12 mouse cellular contexts compared by ENCODE assay signal in the genomic region with DNA sequence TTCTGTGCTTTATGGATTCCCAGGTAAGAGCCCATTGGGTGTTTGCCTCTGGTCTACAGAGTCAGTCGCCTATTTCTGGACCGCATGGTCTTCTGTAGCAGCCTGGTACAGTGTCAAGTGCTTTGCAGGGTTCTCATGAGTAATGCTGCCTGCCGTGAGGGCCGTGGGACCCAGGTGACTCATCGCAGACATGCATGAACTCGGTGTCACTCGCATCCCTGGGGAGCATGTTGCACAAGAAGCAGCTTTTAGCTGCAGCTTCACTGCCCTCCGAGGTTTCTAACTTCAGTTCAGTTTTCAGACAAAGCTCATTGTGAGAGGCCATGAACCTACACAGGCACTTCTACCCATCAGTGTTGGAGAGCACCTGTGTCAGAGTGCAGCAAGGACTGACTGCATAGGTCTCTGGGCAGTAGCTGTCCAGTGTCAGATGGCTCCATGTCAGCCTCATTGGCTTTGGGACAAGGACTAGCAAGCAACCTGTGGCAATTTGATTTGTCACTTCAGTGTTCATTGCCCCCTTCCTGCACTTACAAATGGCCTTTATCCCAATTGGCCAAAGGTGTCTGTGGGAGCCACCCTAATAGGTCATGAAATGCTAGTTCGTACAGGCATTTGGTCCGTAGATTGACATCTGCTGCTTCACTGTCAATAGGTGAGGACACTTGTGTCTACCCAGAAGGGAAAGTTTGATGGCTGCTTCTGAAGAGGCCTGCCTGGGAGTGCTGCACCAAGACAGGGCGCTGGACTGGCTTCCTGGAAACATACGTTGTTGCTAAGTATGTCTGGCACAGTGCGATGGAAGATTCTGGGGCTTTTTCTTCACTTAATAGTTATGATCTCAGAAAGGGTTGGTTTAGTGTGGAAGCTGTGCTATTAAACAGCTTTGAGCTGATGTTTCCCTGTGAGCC. TPM values are rescaled to one million over a fixed set of nuclear protein-coding genes. Genes with fewer than 3 reads are reported as not detected.
DNase-seq lines count a peak whose midpoint lies in the region; ATAC-seq and TF ChIP-seq lines count a peak whose summit lies in the region.
"Had no signal": no experiment of that assay in that cellular context is flagged by ENCODE, and none has a peak within 500 bp of the region (broad histone marks: within the 10 kb centered on the region; RNA-seq: fewer than 3 reads in every experiment).

No protein-coding gene starts in this region.

- no peak for TF ChIP-seq CTCF in liver, postnatal 0 days (IDR thresholded peaks at IDR 0.05; ENCODE audit: low read depth)

- 0 out of 2 replicates have a peak, but pooled peaks cover 2% of the 10 kb centered on the region for H3K36me3 ChIP-seq in liver, postnatal 0 days (replicated peaks; ENCODE audit: insufficient read depth, low read length)
- no peaks in the 10 kb centered on the region for H3K36me3 ChIP-seq in liver, embryonic 11.5 days (ENCODE audit: control insufficient read depth, insufficient read depth, low read length)
- H3K36me3 ChIP-seq in myocyte (ENCODE audit: control insufficient read depth, insufficient read depth), result no peaks in the 10 kb centered on the region
- H3K36me3 ChIP-seq: limb, embryonic 13.5 days; neural tube, embryonic 13.5 days had no signal

- H3K9me3 ChIP-seq in liver, postnatal 0 days (ENCODE audit: low read length), result no peaks in the 10 kb centered on the region
- no peaks in the 10 kb centered on the region for H3K9me3 ChIP-seq in liver, embryonic 11.5 days (ENCODE audit: control insufficient read depth, low read length)
- H3K9me3 ChIP-seq: limb, embryonic 13.5 days; neural tube, embryonic 13.5 days had no signal

- DNase-seq in liver, postnatal 0 days, result no peak
- no peak for DNase-seq in liver, embryonic 11.5 days (ENCODE audit: low spot score)
- DNase-seq in adrenal gland, adult 8-10 months, result peak; percentile 72
- no peak for DNase-seq in frontal cortex, adult 2 months (ENCODE audit: extremely low spot score in 1 of 2, low spot score in 1 of 2)
- no peak for DNase-seq in left cerebral cortex, postnatal 36 days (ENCODE audit: low spot score in 2 of 2)
- DNase-seq: cerebellum, postnatal 14 days; right cerebral cortex, postnatal 14 days had no signal

- TF ChIP-seq EP300 in liver, postnatal 0 days (IDR thresholded peaks at IDR 0.05; ENCODE audit: low read depth), result no peak

- H3ac ChIP-seq in myocyte (ENCODE audit: control insufficient read depth, insufficient read length), result no peak overlapping the region

- H3K79me2 ChIP-seq in myocyte (ENCODE audit: control insufficient read depth, insufficient read depth), result peaks cover 89% of the 10 kb centered on the region

- H3K9ac ChIP-seq in liver, postnatal 0 days (replicated peaks), result no peak overlapping the region
- H3K9ac ChIP-seq in liver, embryonic 11.5 days (ENCODE audit: low read depth, low read length), result no peak overlapping the region
- H3K9ac ChIP-seq: limb, embryonic 13.5 days; neural tube, embryonic 13.5 days had no signal

- H3K27me3 ChIP-seq in liver, postnatal 0 days (ENCODE audit: insufficient read depth, low read length), result no peaks in the 10 kb centered on the region
- no peaks in the 10 kb centered on the region for H3K27me3 ChIP-seq in liver, embryonic 11.5 days (replicated peaks; ENCODE audit: control insufficient read depth, insufficient read depth, low read length)
- no peaks in the 10 kb centered on the region for H3K27me3 ChIP-seq in myocyte (ENCODE audit: control insufficient read depth, insufficient read depth, insufficient read length)
- H3K27me3 ChIP-seq: limb, embryonic 13.5 days; neural tube, embryonic 13.5 days had no signal

- peaks cover 53% of the 10 kb centered on the region for H3K4me1 ChIP-seq in liver, postnatal 0 days (ENCODE audit: insufficient read depth)
- H3K4me1 ChIP-seq in liver, embryonic 11.5 days (replicated peaks; ENCODE audit: control insufficient read depth, insufficient read depth, low read length), result peaks cover 38% of the 10 kb centered on the region

- WGBS in liver, postnatal 0 days (ENCODE audit: insufficient replicate concordance), result 71% methylated on average over 13 of the region's 13 CpGs
- 83% methylated on average over 13 of the region's 13 CpGs for WGBS in liver, embryonic 11.5 days

- 0 out of 2 replicates have a peak overlapping the region, but pooled peaks have one; percentile 22 for H3K27ac ChIP-seq in liver, postnatal 0 days (ENCODE audit: low read depth)
- no peak overlapping the region for H3K27ac ChIP-seq in liver, embryonic 11.5 days (ENCODE audit: low read depth, low read length)
- H3K27ac ChIP-seq: heart, adult 2 months; limb, embryonic 13.5 days; neural tube, embryonic 13.5 days had no signal

- no peak overlapping the region for H3K4me3 ChIP-seq in liver, postnatal 0 days (ENCODE audit: low read depth, low read length)
- no peak overlapping the region for H3K4me3 ChIP-seq in liver, embryonic 11.5 days (ENCODE audit: low read depth, low read length)
- H3K4me3 ChIP-seq in myocyte, result no peak overlapping the region
- H3K4me3 ChIP-seq: heart, adult 2 months; limb, embryonic 13.5 days; neural tube, embryonic 13.5 days had no signal

- intact Hi-C loops in left cerebral cortex, postnatal 36 days (cut with DNase I), result no loop called here

- no peak for TF ChIP-seq POLR2A in myocyte (IDR thresholded peaks at IDR 0.05; ENCODE audit: insufficient read length, low read depth)

- peak; percentile 55 for ATAC-seq in liver, postnatal 0 days
- ATAC-seq in liver, embryonic 11.5 days (replicated peaks; ENCODE audit: low FRiP score), result no peak
- peak; percentile 58 for ATAC-seq in CD4-positive, CD25-positive, alpha-beta regulatory T cell, adult 4 months

- H3K4me2 ChIP-seq in liver, postnatal 0 days (ENCODE audit: low read depth, low read length), result no peak overlapping the region
- no peak overlapping the region for H3K4me2 ChIP-seq in liver, embryonic 11.5 days
- peak overlapping the region; percentile 64 for H3K4me2 ChIP-seq in myocyte (ENCODE audit: low read depth)
- H3K4me2 ChIP-seq: limb, embryonic 13.5 days; neural tube, embryonic 13.5 days had no signal

TF ChIP-seq in myocyte, 11 proteins besides CTCF, POLR2A, EP300 and RAD21:
- TF ChIP-seq CEBPB (IDR thresholded peaks at IDR 0.05; ENCODE audit: insufficient read depth, poor library complexity, severe bottlenecking), result peak; percentile 94
- no peak for TF ChIP-seq TCF3 (IDR thresholded peaks at IDR 0.05; ENCODE audit: insufficient read length, low read depth)
- no peak for TF ChIP-seq POLR2AphosphoS2 (IDR thresholded peaks at IDR 0.05; ENCODE audit: insufficient read length, low read depth)

RNA-seq across cellular contexts. Expression of gene Ptpn1, which starts 19.7 kb away (rescaled TPM):
- polyA plus RNA-seq in liver, postnatal 0 days (2015; fragmentation: Nextera tagmentation; extraction: Ambion mirVana), result 31.4 and 32.4 TPM in 2 replicates
- 50.7 and 53.6 TPM in 2 replicates for polyA plus RNA-seq in liver, embryonic 11.5 days (2014; fragmentation: Nextera tagmentation; extraction: Ambion mirVana)
- 100 to 1,000 TPM in 1 of 2 experiments, 10 to 100 TPM in 1; 99.2 to 126 TPM for polyA plus RNA-seq in CD4-positive, CD25-positive, alpha-beta regulatory T cell, adult 4 months (2017; shearing (Covaris generic))
- 10 to 100 TPM; 56.1 to 70.3 (median 60.7) TPM for total RNA-seq in adrenal gland, adult 8-10 months (2022)
- polyA plus RNA-seq in myocyte (2012; fragmentation: generic; extraction: Trizol), result 45.0 TPM
- 45.7 and 45.8 TPM in 2 replicates for polyA plus RNA-seq in frontal cortex, adult 2 months (2012; rRNA removed)
- total RNA-seq in left cerebral cortex, postnatal 36 days (2021), result 10 to 100 TPM; 50.7 to 55.3 TPM

RNA-seq across cellular contexts. Expression of gene Ripor3, which starts 58.9 kb away (rescaled TPM):
- polyA plus RNA-seq in liver, postnatal 0 days (2015; fragmentation: Nextera tagmentation; extraction: Ambion mirVana), result 1.4 TPM in 2 replicates
- 3.1 and 3.6 TPM in 2 replicates for polyA plus RNA-seq in liver, embryonic 11.5 days (2014; fragmentation: Nextera tagmentation; extraction: Ambion mirVana)
- under 1 TPM; 0.17 to 0.63 TPM for polyA plus RNA-seq in CD4-positive, CD25-positive, alpha-beta regulatory T cell, adult 4 months (2017; shearing (Covaris generic))
- 1 to 10 TPM; 1.5 to 4.4 (median 3.3) TPM for total RNA-seq in adrenal gland, adult 8-10 months (2022)
- 0.94 TPM for polyA plus RNA-seq in myocyte (2012; fragmentation: generic; extraction: Trizol)
- polyA plus RNA-seq in frontal cortex, adult 2 months (2012; rRNA removed), result 1.2 and 1.3 TPM in 2 replicates
- total RNA-seq in left cerebral cortex, postnatal 36 days (2021), result 1 to 10 TPM in 1 of 2 experiments, under 1 TPM in 1; 0.32 to 1.7 TPM
